15 mouse cellular contexts compared by ENCODE assay signal in genomic region chr6:86989576-86989975, GRCm38 (mm10). TPM values are rescaled to one million over a fixed set of nuclear protein-coding genes. Genes with fewer than 3 reads are reported as not detected.
DNase-seq lines count a peak whose midpoint lies in the region; ATAC-seq and TF ChIP-seq lines count a peak whose summit lies in the region.
"Had no signal": no experiment of that assay in that cellular context is flagged by ENCODE, and none has a peak within 500 bp of the region (broad histone marks: within the 10 kb centered on the region; RNA-seq: fewer than 3 reads in every experiment).

No protein-coding gene starts in this region.

- no peak overlapping the region for H3K9ac ChIP-seq in intestine, embryonic 16.5 days (ENCODE audit: low read depth, low read length)
- H3K9ac ChIP-seq: forebrain, embryonic 12.5 days; lung, embryonic 15.5 days; neural tube, embryonic 12.5 days had no signal

- no peak for ATAC-seq in granulocyte monocyte progenitor cell, adult 5-6 weeks (replicated peaks; ENCODE audit: poor library complexity, severe bottlenecking)
- ATAC-seq in intestine, embryonic 16.5 days: no peak
- ATAC-seq: CD4-positive, CD25-positive, alpha-beta regulatory T cell, adult 4 months had no signal

- H3K4me3 ChIP-seq in kidney, adult 2 months (ENCODE audit: insufficient read depth, low read depth, low read length): no peak overlapping the region
- no peak overlapping the region for H3K4me3 ChIP-seq in heart, embryonic 10.5 days
- no peak overlapping the region for H3K4me3 ChIP-seq in intestine, embryonic 16.5 days (ENCODE audit: low read length)
- H3K4me3 ChIP-seq: forebrain, embryonic 12.5 days; lung, embryonic 15.5 days; neural tube, embryonic 12.5 days had no signal

- H3K27me3 ChIP-seq in kidney, adult 2 months (replicated peaks; ENCODE audit: control insufficient read depth, insufficient read depth, low read length): no peaks in the 10 kb centered on the region
- H3K27me3 ChIP-seq in heart, embryonic 10.5 days (ENCODE audit: insufficient read depth, poor library complexity, severe bottlenecking): 0 out of 2 replicates have a peak, but pooled peaks cover 4% of the 10 kb centered on the region
- H3K27me3 ChIP-seq in intestine, embryonic 16.5 days (replicated peaks; ENCODE audit: control insufficient read depth, insufficient read depth, low read length): no peaks in the 10 kb centered on the region
- H3K27me3 ChIP-seq: forebrain, embryonic 12.5 days; lung, embryonic 15.5 days; neural tube, embryonic 12.5 days had no signal

- peak; percentile 59 for DNase-seq in kidney, adult 2 months
- DNase-seq in kidney, postnatal 4 days: no peak
- DNase-seq in adrenal gland, adult 8-10 months: peak; percentile 50
- DNase-seq in heart, embryonic 10.5 days (ENCODE audit: low spot score): peak; percentile 77
- peak; percentile 52 for DNase-seq in kidney, adult 9 months
- DNase-seq in embryo, embryonic 9.5 days (ENCODE audit: extremely low spot score): no peak
- DNase-seq: cerebellum, adult 2 months; gastrocnemius, postnatal 10 days; layer of hippocampus, postnatal 36 days had no signal

- no peak overlapping the region for H3K4me2 ChIP-seq in intestine, embryonic 16.5 days (ENCODE audit: low read depth, low read length)
- H3K4me2 ChIP-seq: forebrain, embryonic 12.5 days; lung, embryonic 15.5 days; neural tube, embryonic 12.5 days had no signal

- H3K4me1 ChIP-seq in kidney, adult 2 months (ENCODE audit: control insufficient read depth, insufficient read depth, low read length): 0 out of 2 replicates have a peak, but pooled peaks cover 4% of the 10 kb centered on the region
- peaks cover 48% of the 10 kb centered on the region for H3K4me1 ChIP-seq in heart, embryonic 10.5 days
- H3K4me1 ChIP-seq in intestine, embryonic 16.5 days (ENCODE audit: control insufficient read depth, insufficient read depth, low read length): no peaks in the 10 kb centered on the region
- H3K4me1 ChIP-seq: forebrain, embryonic 12.5 days; neural tube, embryonic 12.5 days had no signal

- no peaks in the 10 kb centered on the region; the same call in 1 of the 2 replicates for H3K36me3 ChIP-seq in kidney, adult 2 months (ENCODE audit: control insufficient read depth, insufficient read depth, low read length)
- H3K36me3 ChIP-seq in heart, embryonic 10.5 days: peaks cover 7% of the 10 kb centered on the region; the same call in 1 of the 2 replicates
- no peaks in the 10 kb centered on the region for H3K36me3 ChIP-seq in intestine, embryonic 16.5 days (ENCODE audit: control insufficient read depth, insufficient read depth, low read length)
- H3K36me3 ChIP-seq: lung, embryonic 15.5 days had no signal

- H3K27ac ChIP-seq in kidney, adult 2 months (ENCODE audit: insufficient read depth, low read depth, low read length): no peak overlapping the region
- peak overlapping the region; percentile 22; the same call in 1 of the 2 replicates for H3K27ac ChIP-seq in heart, embryonic 10.5 days
- H3K27ac ChIP-seq in intestine, embryonic 16.5 days (ENCODE audit: low read length): no peak overlapping the region
- H3K27ac ChIP-seq: forebrain, embryonic 12.5 days; lung, embryonic 15.5 days; neural tube, embryonic 12.5 days had no signal

- TF ChIP-seq POLR2A in kidney, adult 2 months (IDR thresholded peaks at IDR 0.05; ENCODE audit: low read depth, low read length): no peak

- no peaks in the 10 kb centered on the region for H3K9me3 ChIP-seq in heart, embryonic 10.5 days
- no peaks in the 10 kb centered on the region for H3K9me3 ChIP-seq in intestine, embryonic 16.5 days (ENCODE audit: control insufficient read depth, low read length)
- H3K9me3 ChIP-seq: forebrain, embryonic 12.5 days; lung, embryonic 15.5 days; neural tube, embryonic 12.5 days had no signal

- TF ChIP-seq CTCF in kidney, adult 2 months (conservative IDR thresholded peaks at IDR 0.05; ENCODE audit: insufficient read depth, insufficient read length, low read depth, low read length): no peak; the same call in 1 of the 2 replicates

- WGBS in kidney, adult 2 months: 60% methylated on average over 6 of the region's 6 CpGs
- 69% methylated on average over 6 of the region's 6 CpGs for WGBS in heart, embryonic 10.5 days
- WGBS in intestine, embryonic 16.5 days: 83% methylated on average over 6 of the region's 6 CpGs

RNA-seq across cellular contexts. Expression of gene Nfu1, which starts 19.5 kb away (rescaled TPM):
- 232 and 303 TPM in 2 replicates for polyA plus RNA-seq in kidney, adult 2 months (2012; rRNA removed)
- total RNA-seq in adrenal gland, adult 8-10 months (2022): 10 to 100 TPM; 75.6 to 95.8 (median 82.6) TPM
- polyA plus RNA-seq in heart, embryonic 10.5 days (2016; fragmentation: Nextera tagmentation; extraction: Ambion mirVana): 107 and 111 TPM in 2 replicates
- 84.0 and 103 TPM in 2 replicates for total RNA-seq in granulocyte monocyte progenitor cell, adult 5-6 weeks (2014; fragmentation: Nextera tagmentation)
- total RNA-seq in granulocyte monocyte progenitor cell, adult 5-6 weeks (2017): 57.8 and 80.8 TPM in 2 replicates
- polyA plus RNA-seq in intestine, embryonic 16.5 days (2015; fragmentation: Nextera tagmentation; extraction: Ambion mirVana): 110 and 114 TPM in 2 replicates

RNA-seq across cellular contexts. Expression of gene Gfpt1, which starts 53.1 kb away (rescaled TPM):
- polyA plus RNA-seq in kidney, adult 2 months (2012; rRNA removed): 10.3 and 11.9 TPM in 2 replicates
- total RNA-seq in adrenal gland, adult 8-10 months (2022): 10 to 100 TPM; 53.2 to 62.5 (median 55.0) TPM
- 15.8 and 18.6 TPM in 2 replicates for polyA plus RNA-seq in heart, embryonic 10.5 days (2016; fragmentation: Nextera tagmentation; extraction: Ambion mirVana)
- total RNA-seq in granulocyte monocyte progenitor cell, adult 5-6 weeks (2014; fragmentation: Nextera tagmentation): 17.9 and 23.4 TPM in 2 replicates
- 22.4 and 26.8 TPM in 2 replicates for total RNA-seq in granulocyte monocyte progenitor cell, adult 5-6 weeks (2017)
- 24.7 and 25.7 TPM in 2 replicates for polyA plus RNA-seq in intestine, embryonic 16.5 days (2015; fragmentation: Nextera tagmentation; extraction: Ambion mirVana)

Comparison
In these comparisons a context has a peak if more than half of its experiments do, and no peak if none do; other contexts are left out.
1. DNase-seq: peak in kidney, adult 2 months (single experiment), adrenal gland, adult 8-10 months (single experiment), heart, embryonic 10.5 days (single experiment) and kidney, adult 9 months (single experiment); none in kidney, postnatal 4 days (0 of 2) and embryo, embryonic 9.5 days (single experiment).